Mouse (Mus musculus) hindbrain, embryonic 14.5 days (tissue): ENCODE measurements at regions not wholly inside any gene's neighbourhood (a gene's known extent, or its start where the extent isn't known, plus 50 kb on each side); places are given as distances from the start of the nearest gene placed in this dataset.

ENCODE experiments used
- ATAC-seq: fragments of 200-750 bp; cut with Nextera tagmentation; 2 replicates; pipeline ENCODE4 v1.8.0; 2017; ENCODE audit warnings: moderate number of reproducible peaks, mild to moderate bottlenecking, moderate TSS enrichment, moderate library complexity; ENCODE audit not compliant: low FRiP score
- DNase-seq: peaks from one replicate; pipeline ENCODE4 v3.0.0-alpha.2; 2015; ENCODE audit warnings: low spot score
- H3K27ac ChIP-seq: fragments of 300-500 bp; sonication (generic); 2 replicates; pipeline ENCODE4 v1.5.1; 2014; ENCODE audit warnings: mild to moderate bottlenecking, moderate library complexity
- H3K27me3 ChIP-seq: fragments of 300-500 bp; sonication (generic); 2 replicates; pipeline ENCODE4 v1.6.1; 2014; ENCODE audit warnings: mild to moderate bottlenecking, low read length, mixed read lengths; ENCODE audit not compliant: control insufficient read depth, insufficient read depth
- H3K36me3 ChIP-seq: fragments of 300-500 bp; sonication (generic); replicated peaks from 2 replicates; pipeline ENCODE4 v1.6.1; 2014; ENCODE audit not compliant: control insufficient read depth, insufficient read depth
- H3K4me1 ChIP-seq: fragments of 300-500 bp; sonication (generic); replicated peaks from 2 replicates; pipeline ENCODE4 v1.6.1; 2014; ENCODE audit warnings: antibody characterized with exemption, low read length, mixed read lengths; ENCODE audit not compliant: control insufficient read depth, insufficient read depth
- H3K4me2 ChIP-seq: fragments of 300-500 bp; sonication (generic); replicated peaks from 2 replicates; pipeline ENCODE4 v1.6.1; 2014; ENCODE audit warnings: mild to moderate bottlenecking, moderate library complexity
- H3K4me3 ChIP-seq: fragments of 300-500 bp; sonication (generic); replicated peaks from 2 replicates; pipeline ENCODE4 v1.5.1; 2014; ENCODE audit warnings: mild to moderate bottlenecking, low read length
- H3K9ac ChIP-seq: fragments of 300-500 bp; sonication (generic); 2 replicates; pipeline ENCODE4 v1.6.1; 2014
- H3K9me3 ChIP-seq: fragments of 300-500 bp; sonication (generic); 2 replicates; pipeline ENCODE4 v1.6.1; 2016; ENCODE audit warnings: low read length; ENCODE audit not compliant: control insufficient read depth
- WGBS: fragments of 180-500 bp; shearing (Covaris S2); extraction: QIAGEN DNeasy Blood & Tissue Kit; methylation state at CpG from one replicate; pipeline ENCODE4 v1.1.7; 2014; 5-methylcytosine and 5-hydroxymethylcytosine counted together

GRCm38 (mm10) chr7:145107575-145108170 lies 100.2 kb downstream of the 1810010D01Rik start:
- H3K36me3 ChIP-seq = no peaks in the 10 kb centered on the region
- H3K4me3 ChIP-seq = no peak overlapping the region
- H3K4me2 ChIP-seq = no peak overlapping the region
- H3K9me3 ChIP-seq = no peaks in the 10 kb centered on the region
- no peak overlapping the region for H3K9ac ChIP-seq
- H3K4me1 ChIP-seq = 0 out of 2 replicates have a peak, but pooled peaks cover 3% of the 10 kb centered on the region
- H3K27me3 ChIP-seq = no peaks in the 10 kb centered on the region
- H3K27ac ChIP-seq = no peak overlapping the region
- ATAC-seq (no peak), DNase-seq (no peak)
- 91% methylated on average over 2 of the region's 2 CpGs for WGBS

GRCm38 (mm10) chr7:145106494-145106849 lies 101.4 kb downstream of the 1810010D01Rik start:
- Histone ChIP-seq H3K4me1 (0 out of 2 replicates have a peak, but pooled peaks cover 3% of the 10 kb centered on the region), H3K9ac (no peak overlapping the region), H3K4me3 (no peak overlapping the region), H3K9me3 (no peaks in the 10 kb centered on the region), H3K36me3 (no peaks in the 10 kb centered on the region), H3K27me3 (no peaks in the 10 kb centered on the region), H3K4me2 (no peak overlapping the region), H3K27ac (no peak overlapping the region)
- no peak for ATAC-seq
- no peak for DNase-seq
- 80% methylated on average over 4 of the region's 4 CpGs for WGBS

GRCm38 (mm10) chr7:145105831-145106493 lies 102.0 kb downstream of the 1810010D01Rik start:
- Histone ChIP-seq H3K27ac (no peak overlapping the region), H3K9me3 (no peaks in the 10 kb centered on the region), H3K4me2 (no peak overlapping the region), H3K4me1 (0 out of 2 replicates have a peak, but pooled peaks cover 3% of the 10 kb centered on the region), H3K27me3 (no peaks in the 10 kb centered on the region), H3K36me3 (no peaks in the 10 kb centered on the region), H3K4me3 (no peak overlapping the region), H3K9ac (no peak overlapping the region)
- WGBS = 92% methylated on average over 7 of the region's 7 CpGs
- DNase-seq = no peak
- no peak for ATAC-seq

- 70% methylated on average over 5 of the region's 5 CpGs for WGBS
- DNase-seq (no peak), ATAC-seq (no peak)
- Histone ChIP-seq H3K9ac (no peak overlapping the region), H3K4me2 (no peak overlapping the region), H3K4me1 (no peaks in the 10 kb centered on the region), H3K4me3 (no peak overlapping the region), H3K27ac (no peak overlapping the region), H3K9me3 (no peaks in the 10 kb centered on the region), H3K27me3 (no peaks in the 10 kb centered on the region), H3K36me3 (no peaks in the 10 kb centered on the region)
These were observed 105.2 kb downstream of the 1810010D01Rik start for GRCm38 (mm10) chr7:145102692-145103091.

- Histone ChIP-seq H3K4me1 (no peaks in the 10 kb centered on the region), H3K4me2 (no peak overlapping the region), H3K27me3 (no peaks in the 10 kb centered on the region), H3K4me3 (no peak overlapping the region), H3K9ac (no peak overlapping the region), H3K36me3 (no peaks in the 10 kb centered on the region), H3K9me3 (no peaks in the 10 kb centered on the region), H3K27ac (no peak overlapping the region)
- DNase-seq = no peak
- ATAC-seq = no peak
- 64% methylated on average over 6 of the region's 6 CpGs for WGBS
These were observed 105.7 kb downstream of the 1810010D01Rik start for GRCm38 (mm10) chr7:145102216-145102615.

- no peaks in the 10 kb centered on the region for H3K27me3 ChIP-seq
- DNase-seq (no peak), ATAC-seq (no peak)
- no peak overlapping the region for H3K4me2 ChIP-seq
- 95% methylated on average over 6 of the region's 6 CpGs for WGBS
- no peak overlapping the region for H3K9ac ChIP-seq
- no peak overlapping the region for H3K4me3 ChIP-seq
- no peaks in the 10 kb centered on the region for H3K4me1 ChIP-seq
- H3K27ac ChIP-seq = no peak overlapping the region
- no peaks in the 10 kb centered on the region for H3K36me3 ChIP-seq
- no peaks in the 10 kb centered on the region for H3K9me3 ChIP-seq
These were observed 109.6 kb downstream of the 1810010D01Rik start for GRCm38 (mm10) chr7:145098335-145098734.

- Histone ChIP-seq H3K4me2 (no peak overlapping the region), H3K9ac (no peak overlapping the region), H3K27ac (no peak overlapping the region), H3K9me3 (no peaks in the 10 kb centered on the region), H3K4me1 (no peaks in the 10 kb centered on the region), H3K36me3 (no peaks in the 10 kb centered on the region), H3K27me3 (no peaks in the 10 kb centered on the region), H3K4me3 (no peak overlapping the region)
- DNase-seq = no peak
- no peak for ATAC-seq
- 66% methylated on average over 7 of the region's 7 CpGs for WGBS
These were observed 113.8 kb downstream of the 1810010D01Rik start for GRCm38 (mm10) chr7:145094134-145094526.

GRCm38 (mm10) chr7:145093417-145094133 lies 114.3 kb downstream of the 1810010D01Rik start:
- DNase-seq (peak; percentile 34), ATAC-seq (no peak; the same call in 1 of the 2 replicates)
- no peaks in the 10 kb centered on the region for H3K9me3 ChIP-seq
- H3K9ac ChIP-seq = no peak overlapping the region
- H3K4me2 ChIP-seq = no peak overlapping the region
- no peaks in the 10 kb centered on the region for H3K36me3 ChIP-seq
- H3K4me3 ChIP-seq = no peak overlapping the region
- no peaks in the 10 kb centered on the region for H3K27me3 ChIP-seq
- no peaks in the 10 kb centered on the region for H3K4me1 ChIP-seq
- 81% methylated on average over 3 of the region's 3 CpGs for WGBS
- no peak overlapping the region for H3K27ac ChIP-seq

GRCm38 (mm10) chr7:145092392-145093176 lies 115.3 kb downstream of the 1810010D01Rik start:
- no peak overlapping the region for H3K4me2 ChIP-seq
- H3K27ac ChIP-seq = no peak overlapping the region
- ATAC-seq (no peak), DNase-seq (no peak)
- 79% methylated on average over 6 of the region's 6 CpGs for WGBS
- H3K36me3 ChIP-seq = no peaks in the 10 kb centered on the region
- H3K9ac ChIP-seq = no peak overlapping the region
- H3K9me3 ChIP-seq = no peaks in the 10 kb centered on the region
- H3K4me1 ChIP-seq = no peaks in the 10 kb centered on the region
- no peaks in the 10 kb centered on the region for H3K27me3 ChIP-seq
- H3K4me3 ChIP-seq = no peak overlapping the region
